In genomic region chr17:50143354-50143753, GRCm38 (mm10) we compare ENCODE assay signal across 15 mouse cellular contexts. TPM values are rescaled to one million over a fixed set of nuclear protein-coding genes. Genes with fewer than 3 reads are reported as not detected.
DNase-seq lines count a peak whose midpoint lies in the region; ATAC-seq lines count a peak whose summit lies in the region.
"Had no signal": no experiment of that assay in that cellular context is flagged by ENCODE, and none has a peak within 500 bp of the region (broad histone marks: within the 10 kb centered on the region; RNA-seq: fewer than 3 reads in every experiment).

No protein-coding gene starts in this region.

- ATAC-seq in megakaryocyte progenitor cell, adult 5-6 weeks (replicated peaks; ENCODE audit: poor library complexity) = no peak
- ATAC-seq: forebrain, embryonic 15.5 days; hindbrain, embryonic 16.5 days; liver, embryonic 12.5 days had no signal

- intact Hi-C loops in gastrocnemius, postnatal 36 days (cut with DNase I) = no loop called here
- intact Hi-C loops in heart, postnatal 25 days (cut with DNase I) = loop anchor here (2.0 to 5.0 kb wide), 2 partner anchors 47 to 161 kb away; partner anchors contain the start of gene Rftn1

- peak; percentile 32 for DNase-seq in gastrocnemius, adult 18-20 months (ENCODE audit: low spot score)
- DNase-seq in gastrocnemius, postnatal 36 days = no peak
- DNase-seq in kidney, adult 9 months = peak; percentile 40
- no peak for DNase-seq in kidney, postnatal 14 days
- DNase-seq in heart, postnatal 25 days (ENCODE audit: low spot score) = peak; percentile 61
- peak; percentile 78 for DNase-seq in lung, postnatal 36 days
- no peak for DNase-seq in cerebellum, adult 8-10 months
- DNase-seq: adrenal gland, postnatal 10 days; cerebellum, postnatal 25 days; left cerebral cortex, postnatal 4 days; right cerebral cortex, postnatal 25 days had no signal

RNA-seq across cellular contexts. Expression of gene Rftn1, which starts 47.1 kb away (rescaled TPM):
- 10 to 100 TPM; 10.3 to 10.6 TPM for total RNA-seq in gastrocnemius, adult 18-20 months (2021)
- 10 to 100 TPM; 22.0 to 22.8 TPM for total RNA-seq in gastrocnemius, postnatal 36 days (2021)
- 10 to 100 TPM; 50.3 to 51.5 TPM for total RNA-seq in heart, postnatal 25 days (2021)
- total RNA-seq in megakaryocyte progenitor cell, adult 5-6 weeks (2015) = 13.2 and 15.5 TPM in 2 replicates
- 29.8 and 36.5 TPM in 2 replicates for total RNA-seq in megakaryocyte progenitor cell, adult 5-6 weeks (2017)

Comparison
In these comparisons a context has a peak if more than half of its experiments do, and no peak if none do; other contexts are left out.
1. DNase-seq: peak in gastrocnemius, adult 18-20 months (single experiment), kidney, adult 9 months (single experiment), heart, postnatal 25 days (single experiment) and lung, postnatal 36 days (single experiment); none in gastrocnemius, postnatal 36 days (0 of 2), kidney, postnatal 14 days (single experiment) and cerebellum, adult 8-10 months (single experiment).